Mouse (Mus musculus) heart, postnatal 36 days (tissue): ENCODE results near the gene Slc35e3. TPM values are rescaled to one million over a fixed set of nuclear protein-coding genes. Genes with fewer than 3 reads are reported as not detected.

Experiments used
- DNase-seq, 2 experiments: peaks; one replicate each; pipeline ENCODE4 v3.0.0; 2021 to 2022
- intact Hi-C: fragments of 180-260 bp; cut with DNase I; formaldehyde crosslinking; loops from one replicate; pipeline ENCODE4 v1.15.1; 2025
- total RNA-seq, 2 experiments: library from RNA; stranded (reverse); gene quantifications; 2 replicates each; pipeline ENCODE4 v1.2.3; 2021

Slc35e3 gene
- total RNA-seq: 1 to 10 TPM; 6.4 to 8.8 TPM

DNA sequence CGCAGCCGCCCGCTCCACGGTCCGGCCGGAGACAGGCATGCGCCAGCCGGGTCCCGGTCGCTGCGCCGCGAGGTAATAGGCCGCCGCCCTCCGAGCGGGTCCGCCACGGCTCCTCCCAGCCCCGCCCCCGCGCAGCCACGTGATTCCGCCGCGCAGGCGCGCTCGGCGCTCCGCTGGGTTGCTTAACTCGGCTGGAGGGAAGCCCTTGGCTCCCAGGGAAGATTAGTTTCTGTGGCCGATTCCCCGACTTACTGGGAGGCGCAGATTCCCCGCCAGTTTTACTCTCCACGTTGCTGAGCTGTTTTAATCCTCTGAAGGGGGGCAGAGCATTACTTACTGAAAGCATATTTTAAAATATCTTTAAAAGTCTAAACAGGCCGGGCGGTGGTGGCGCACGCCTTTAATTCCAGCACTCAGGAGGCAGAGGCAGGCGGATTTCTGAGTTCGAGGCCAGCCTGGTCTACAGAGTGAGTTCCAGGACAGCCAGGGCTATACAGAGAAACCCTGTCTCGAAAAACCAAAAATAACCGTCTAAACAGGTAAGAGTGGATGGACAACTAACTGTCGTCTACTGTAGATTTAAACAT, at the start of gene Slc35e3:
TSS of gene Slc35e3 (minus strand) at position 69 of the 587 bp plus-strand sequence.
- intact Hi-C loops: loop anchor here (5.0 kb wide), 1 partner anchor 361 kb away; no protein-coding TSS in a partner anchor

DNA sequence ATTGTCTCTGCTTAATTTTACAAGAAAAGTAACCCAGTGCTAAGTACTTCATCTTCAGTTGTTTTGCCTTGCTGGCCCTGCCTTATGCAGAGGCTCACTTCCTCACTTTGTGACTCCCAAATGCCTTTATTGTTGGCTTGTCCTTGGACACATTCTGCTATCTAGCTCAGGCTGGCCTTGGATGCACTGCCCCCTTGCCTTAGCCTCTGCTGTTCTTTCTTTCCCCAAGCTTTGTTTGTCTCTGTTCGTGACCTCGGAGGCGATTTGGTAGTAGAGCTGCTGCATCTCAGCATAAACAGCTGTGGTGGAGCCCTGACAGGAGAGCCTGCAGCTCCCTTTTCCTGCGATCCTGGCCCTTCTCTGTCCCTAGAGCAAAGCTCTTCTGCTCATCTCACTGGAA, 49.0 kb upstream of the Slc35e3 start:
- intact Hi-C loops: no loop called here
- DNase-seq: no peak

More for the DNA sequence above, at the start of gene Slc35e3:
- peak; percentile 99 for DNase-seq

DNA sequence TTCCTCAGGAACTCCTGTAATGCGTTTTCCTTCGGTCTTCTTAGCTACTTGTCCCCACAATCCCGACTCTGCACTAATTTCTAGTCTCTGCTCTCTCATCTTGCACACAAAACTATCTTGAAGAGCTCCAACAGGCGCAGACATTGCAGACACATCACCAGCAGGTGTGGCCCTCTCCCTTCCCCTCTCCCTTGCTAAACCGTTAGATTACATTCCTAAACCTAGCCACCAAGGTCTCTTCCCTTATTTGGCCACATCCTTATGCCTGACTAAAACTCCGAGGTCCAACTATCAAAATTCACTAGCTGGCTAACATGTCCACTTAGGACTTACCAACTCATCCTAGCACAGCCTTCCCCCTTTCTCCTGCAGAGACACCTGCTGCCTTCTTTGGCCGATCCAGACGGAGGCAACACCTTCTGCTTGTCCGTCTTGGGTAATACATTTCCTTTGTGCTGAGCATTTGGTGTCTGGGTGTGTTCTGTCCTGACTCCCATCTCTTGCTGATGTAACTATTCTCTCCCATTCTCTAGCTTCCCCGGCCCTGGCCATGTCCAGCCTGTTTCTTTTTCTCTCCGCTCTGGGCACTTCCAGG, 47.4 kb upstream of the Slc35e3 start:
- DNase-seq: no peak
- intact Hi-C loops: loop anchor here (2.0 to 5.0 kb wide), 4 partner anchors 51 to 317 kb away; no protein-coding TSS in a partner anchor

DNA sequence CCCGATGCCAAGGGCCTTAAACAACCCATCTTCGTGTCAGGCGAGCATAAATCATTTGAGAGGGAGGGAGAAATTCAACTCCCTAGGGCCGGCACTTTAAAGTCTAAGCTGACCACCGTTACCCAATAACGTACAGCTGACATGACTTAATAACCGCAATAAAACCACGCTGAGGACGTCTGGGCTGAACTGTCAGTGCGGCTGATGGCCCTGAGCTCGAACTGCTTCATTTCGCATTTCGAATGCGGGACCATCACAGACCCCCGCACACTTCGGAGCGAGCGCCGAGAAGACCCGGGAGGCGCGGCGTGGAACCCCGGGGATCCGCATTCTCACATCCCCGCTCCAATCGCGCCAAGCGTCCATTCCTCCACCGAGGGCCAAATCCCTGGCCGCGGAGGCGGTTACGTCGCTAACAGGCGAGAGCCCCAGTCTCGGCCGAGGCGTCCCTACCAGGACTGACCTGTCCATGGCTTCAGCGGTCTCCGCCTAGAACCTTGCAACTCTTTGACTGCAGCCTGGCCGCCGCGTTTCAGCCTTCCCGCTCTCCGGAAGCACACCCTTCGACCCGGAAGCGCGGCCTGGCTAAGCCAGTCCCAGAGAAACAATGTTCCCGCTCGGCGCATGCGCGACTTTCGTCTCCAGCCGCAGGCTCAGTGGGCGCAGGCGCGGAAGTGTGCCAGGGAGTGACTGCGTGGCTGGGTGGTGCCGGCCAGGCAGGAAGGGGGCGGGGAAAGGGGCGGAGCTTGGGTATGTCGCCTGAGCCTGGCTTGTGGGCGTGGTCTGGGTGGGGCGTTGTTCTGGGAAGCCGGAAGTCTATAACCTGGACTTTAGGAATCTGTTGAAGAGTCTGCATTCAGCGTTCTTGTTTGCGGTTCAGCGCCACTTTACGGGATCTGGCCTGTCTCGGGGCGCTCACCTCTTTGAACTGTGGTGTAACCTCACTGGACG, 46.3 kb upstream of the Slc35e3 start, which contains the start of gene Nup107:
TSS of gene Nup107 (minus strand) at position 565 of the 951 bp plus-strand sequence.
- intact Hi-C loops: loop anchor here (2.0 to 5.0 kb wide), 4 partner anchors 52 to 318 kb away; no protein-coding TSS in a partner anchor
- DNase-seq: peak; percentile 100

DNA sequence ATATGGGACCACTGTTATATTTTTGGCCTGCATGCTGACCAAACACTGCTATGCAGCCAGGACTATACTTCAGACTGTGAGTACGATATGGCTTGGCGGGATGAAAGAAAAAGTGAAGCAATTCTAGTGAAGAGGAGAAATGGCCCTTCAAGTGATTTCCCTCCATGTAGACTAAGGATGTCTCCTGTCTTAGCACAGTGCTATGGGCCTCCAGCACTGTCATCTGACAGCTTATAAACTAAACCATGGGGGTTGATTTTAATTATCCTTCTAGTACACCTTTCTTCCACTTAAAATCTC, 45.0 kb upstream of the Slc35e3 start:
- intact Hi-C loops: loop anchor here (5.0 kb wide), 1 partner anchor 261 kb away; no protein-coding TSS in a partner anchor
- DNase-seq: no peak

DNA sequence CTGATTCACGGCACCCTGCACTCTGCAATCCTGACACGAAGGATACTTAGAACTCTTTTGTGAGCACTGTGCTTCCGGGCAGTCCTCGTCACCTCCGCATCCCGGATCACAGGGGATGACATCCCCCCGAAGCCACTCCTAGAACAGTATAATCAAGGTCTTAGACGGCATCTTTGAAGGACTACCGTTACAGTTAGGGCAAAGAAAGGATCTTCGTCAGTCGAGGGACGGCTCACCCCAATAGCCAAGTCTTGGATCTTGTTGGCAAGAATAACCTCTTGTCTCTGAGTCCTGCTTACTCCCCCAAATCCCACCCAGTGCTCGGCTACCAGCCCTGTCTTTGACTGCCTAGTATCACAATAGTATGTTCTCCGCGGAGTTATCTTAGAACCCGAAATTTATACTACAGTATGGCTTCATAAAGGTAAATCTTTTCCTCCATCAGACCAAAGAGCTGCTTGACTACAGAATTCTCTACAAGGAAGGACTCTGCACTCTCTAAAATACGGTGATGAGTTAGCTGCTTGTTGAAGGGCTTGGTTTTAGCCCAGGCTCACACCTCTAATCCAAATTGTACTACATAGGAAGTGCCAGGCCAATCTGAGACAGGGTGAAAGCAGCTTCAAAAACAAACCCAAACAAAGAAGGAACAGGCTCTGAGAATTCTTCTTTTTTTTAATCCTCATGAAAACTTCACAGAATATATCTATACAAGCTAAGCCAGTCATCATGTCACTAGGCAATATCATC, 44.4 kb upstream of the Slc35e3 start:
- intact Hi-C loops: loop anchor here (5.0 kb wide), 1 partner anchor 262 kb away; no protein-coding TSS in a partner anchor
- no peak for DNase-seq

DNA sequence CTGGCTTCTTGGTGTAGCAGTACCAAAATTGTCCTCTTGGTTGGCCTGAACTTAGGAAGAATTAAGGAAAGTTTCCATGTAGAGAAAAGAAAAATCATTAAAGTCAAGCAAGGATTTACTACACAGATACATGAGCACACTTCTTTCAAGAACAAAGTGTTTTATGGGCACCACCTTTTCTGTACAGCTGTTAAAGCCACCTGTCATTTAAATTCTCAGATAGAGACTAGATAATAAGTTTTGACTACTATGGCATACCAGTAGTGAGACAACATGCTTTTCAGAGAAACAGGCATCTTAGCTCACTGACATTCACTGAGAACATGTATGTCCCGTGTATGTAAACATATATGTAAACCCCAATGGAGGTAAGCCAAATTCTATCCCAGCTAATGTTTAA, 43.8 kb upstream of the Slc35e3 start:
- intact Hi-C loops: loop anchor here (5.0 kb wide), 1 partner anchor 262 kb away; no protein-coding TSS in a partner anchor

DNA sequence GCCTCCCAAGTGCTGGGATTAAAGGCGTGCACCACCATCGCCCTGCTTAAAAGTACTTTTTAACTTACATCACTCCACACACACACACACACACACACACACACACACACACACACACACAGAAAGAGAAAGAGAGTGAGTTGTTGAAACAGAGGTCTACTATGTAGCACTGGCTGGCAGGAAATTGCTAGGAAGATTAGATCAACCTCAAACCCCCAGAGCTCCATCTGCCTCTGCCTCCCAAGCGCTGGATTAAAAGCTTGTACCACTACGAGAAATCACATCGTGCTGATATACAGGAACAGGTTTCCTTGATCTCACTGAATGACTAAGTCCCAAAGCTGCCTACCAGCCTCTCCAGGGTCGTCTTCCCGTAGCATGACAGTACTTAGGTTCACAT, 38.5 kb upstream of the Slc35e3 start:
- DNase-seq: no peak
- intact Hi-C loops: no loop called here

More for the DNA sequence above, 43.8 kb upstream of the Slc35e3 start:
- no peak for DNase-seq

DNA sequence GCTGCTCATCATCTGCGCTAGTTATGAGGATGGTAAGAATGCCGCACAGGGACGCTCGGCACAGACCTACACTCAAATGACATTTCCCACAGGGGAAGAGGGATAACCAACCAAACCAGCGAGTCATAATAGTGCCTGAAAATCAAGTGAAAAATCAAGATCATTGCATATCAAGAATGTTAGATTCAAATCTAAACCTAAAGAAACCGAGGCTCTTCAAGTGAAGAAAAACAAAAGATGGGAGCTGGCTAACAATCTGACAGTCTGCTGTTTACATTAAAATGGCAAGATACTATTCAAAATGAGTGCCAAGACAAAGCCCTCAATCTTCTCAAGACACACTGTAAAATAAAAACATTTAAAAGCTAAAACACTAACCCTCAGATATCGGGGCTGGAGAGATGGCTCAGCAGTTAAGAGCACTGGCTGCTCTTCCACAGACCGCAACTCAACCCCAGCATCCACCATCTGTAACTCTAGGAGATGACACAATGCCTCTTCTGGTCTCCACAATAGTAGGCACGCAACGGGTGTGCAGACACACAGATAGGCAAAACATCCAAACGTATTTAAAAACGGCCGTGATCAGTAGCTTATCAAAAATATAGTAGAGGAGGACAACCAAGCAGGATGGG, 37.7 kb upstream of the Slc35e3 start:
- no peak for DNase-seq
- intact Hi-C loops: no loop called here

DNA sequence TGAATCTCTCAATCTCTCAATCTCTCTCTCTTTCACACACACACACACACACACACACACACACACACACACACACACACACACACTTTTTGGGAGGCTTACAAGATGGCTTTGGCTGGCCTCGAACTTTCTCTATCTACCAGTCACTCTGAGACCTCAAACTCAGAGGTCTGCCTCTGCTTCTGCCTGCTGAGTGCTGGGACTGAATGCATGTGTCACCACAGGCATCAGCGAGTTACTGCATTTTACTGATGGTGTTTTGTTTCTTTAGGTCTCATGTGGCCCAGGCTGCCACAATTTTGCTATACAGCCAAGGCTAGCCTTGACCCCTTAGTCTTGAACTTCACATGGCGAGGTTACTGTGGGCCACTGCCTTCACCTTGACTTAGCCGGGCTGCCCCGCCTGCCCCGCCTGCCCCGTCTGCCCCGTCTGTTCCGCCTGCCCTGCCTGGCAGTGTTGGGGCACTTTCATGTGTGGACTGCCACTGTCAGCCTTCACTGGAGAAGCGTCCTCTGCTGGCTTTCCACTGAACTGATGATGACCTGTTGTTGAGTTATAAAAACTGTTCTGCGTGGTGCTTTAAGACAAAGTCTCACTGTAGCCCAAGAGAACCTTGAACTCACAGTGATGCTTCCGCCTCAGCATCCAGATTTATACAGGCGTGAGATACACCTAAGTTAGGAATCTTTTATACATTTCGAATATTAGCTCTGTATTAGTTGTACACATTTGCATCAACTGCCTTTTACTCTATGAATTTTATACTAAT, 36.5 kb upstream of the Slc35e3 start:
- intact Hi-C loops: no loop called here

DNA sequence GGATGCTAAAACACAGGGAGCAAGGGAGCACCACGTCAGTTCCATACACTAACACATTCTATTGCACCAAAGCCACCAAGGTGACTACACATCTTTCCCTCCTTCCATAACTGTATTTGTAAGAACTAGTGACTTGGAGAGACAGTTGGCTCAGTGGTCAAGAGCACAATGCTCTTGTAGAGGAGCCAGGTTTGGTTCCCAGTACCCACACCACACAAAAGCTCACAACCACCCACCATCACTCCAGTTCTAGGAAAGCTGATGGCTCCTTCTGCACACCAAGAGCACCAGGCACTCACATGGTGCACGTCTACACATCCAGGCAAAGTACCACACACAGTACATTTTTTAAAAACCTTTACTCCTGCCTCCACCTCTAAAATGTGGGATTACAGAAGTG, 35.9 kb upstream of the Slc35e3 start:
- no peak for DNase-seq
- intact Hi-C loops: no loop called here

More for the DNA sequence above, 36.5 kb upstream of the Slc35e3 start:
- no peak for DNase-seq

DNA sequence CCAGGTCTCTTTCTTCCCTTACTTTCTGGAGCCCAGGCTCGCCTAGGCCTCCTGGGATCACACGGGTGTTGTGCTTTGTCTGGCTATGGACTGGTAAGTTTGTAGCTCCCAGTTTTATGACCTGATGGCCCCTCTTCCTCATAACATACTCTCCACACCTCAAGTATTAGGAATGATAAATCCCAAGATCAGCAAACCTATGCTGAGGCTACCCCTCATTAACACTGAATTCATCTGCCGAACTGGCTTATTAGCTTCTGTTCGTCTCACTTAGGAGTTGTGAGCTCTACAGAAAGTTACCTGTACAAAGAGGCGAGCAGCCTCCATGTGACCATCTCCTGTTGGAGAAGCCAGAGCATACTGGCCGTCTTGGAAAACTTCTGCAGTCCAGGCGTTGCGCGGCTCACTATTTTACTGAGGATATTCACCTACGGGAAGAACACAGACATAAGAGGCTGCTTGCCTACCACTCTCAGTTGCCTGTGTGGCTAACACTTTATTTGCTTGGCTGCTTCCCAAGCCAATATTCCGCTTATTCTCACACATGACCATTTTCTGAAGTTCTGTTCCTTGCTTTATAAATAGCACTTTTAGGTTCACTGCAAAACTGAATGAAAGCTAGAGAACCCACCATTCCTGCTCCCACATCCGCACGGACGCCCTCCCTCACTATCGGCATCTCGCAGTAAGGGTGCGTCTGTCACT, 35.0 kb upstream of the Slc35e3 start:
- intact Hi-C loops: no loop called here
- no peak for DNase-seq

DNA sequence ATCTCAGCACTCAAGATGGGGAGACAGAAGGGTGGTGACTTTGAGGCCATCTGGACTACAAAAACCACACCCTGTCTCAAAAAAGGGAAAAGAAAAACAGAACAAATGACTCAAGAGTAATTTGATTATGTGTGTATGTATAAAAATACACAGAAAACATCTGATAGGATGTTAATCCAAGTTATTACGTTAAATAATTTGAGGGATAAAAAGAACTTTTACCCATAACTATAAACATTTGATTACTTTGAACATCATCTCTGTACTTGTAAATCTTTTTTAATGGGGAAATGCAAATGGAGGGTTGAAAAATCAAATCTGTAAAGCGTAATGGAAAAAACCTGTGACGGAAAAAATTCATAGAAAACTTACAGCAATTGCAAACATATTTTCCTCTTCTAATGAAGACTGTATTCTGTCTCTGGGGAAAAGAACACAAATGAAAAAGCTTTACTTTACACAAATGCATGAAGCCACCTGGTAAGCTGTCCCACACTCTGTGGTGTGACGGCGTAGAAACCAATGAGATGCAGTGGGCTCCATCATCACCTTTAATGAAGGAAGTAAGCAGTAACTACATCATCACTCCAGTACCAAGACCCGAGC, 34.2 kb upstream of the Slc35e3 start:
- intact Hi-C loops: no loop called here
- DNase-seq: no peak

DNA sequence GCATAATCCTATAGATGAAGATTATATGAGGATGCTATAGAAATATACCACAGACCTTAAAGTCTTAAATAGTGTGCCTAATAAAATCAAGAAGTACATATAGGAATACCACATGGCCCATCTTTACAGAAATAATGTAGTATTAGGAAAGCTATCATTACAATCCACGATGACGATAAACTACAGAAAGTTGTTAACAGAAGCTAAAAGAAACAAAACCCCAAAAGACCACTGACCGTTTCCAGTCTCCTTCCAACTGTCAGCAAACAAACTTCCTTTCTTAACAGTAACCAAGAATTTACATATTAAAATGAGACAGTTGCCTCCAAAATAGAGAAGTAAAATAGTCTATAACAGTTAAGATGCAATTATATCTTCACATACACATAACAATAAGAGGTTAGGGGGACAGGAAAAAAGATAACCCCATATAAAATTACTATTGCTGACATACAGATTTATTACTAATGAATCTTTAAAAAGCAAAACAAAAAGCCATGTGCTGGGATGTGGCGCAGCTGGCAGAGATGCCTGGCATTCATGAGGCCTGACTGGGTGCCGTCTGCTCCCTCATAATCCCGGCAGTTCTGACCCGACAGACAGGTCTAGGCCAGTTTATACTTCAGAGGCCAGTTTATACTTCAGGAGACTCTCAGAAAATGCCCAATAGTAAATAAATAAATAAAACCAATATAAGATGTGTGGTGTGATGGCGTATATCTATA, 33.6 kb upstream of the Slc35e3 start:
- DNase-seq: no peak
- intact Hi-C loops: no loop called here

DNA sequence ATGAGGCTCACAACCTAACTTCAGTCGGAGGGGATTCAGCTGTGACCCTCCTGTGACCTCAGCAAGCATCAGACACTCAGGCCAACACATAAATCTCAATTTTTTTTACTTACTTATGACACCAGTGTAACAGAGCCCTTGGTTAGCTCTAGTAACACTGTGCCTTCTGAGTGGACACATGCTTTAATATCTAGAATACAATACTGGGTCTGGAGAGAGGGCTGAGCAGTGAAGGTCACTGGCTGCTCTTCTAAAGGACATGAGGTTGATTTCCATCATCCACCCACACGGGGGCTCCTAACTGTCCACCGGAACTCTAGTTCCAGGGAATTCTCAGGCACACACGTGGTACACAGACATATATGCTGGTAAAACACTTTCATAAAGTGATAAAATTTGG, 32.8 kb upstream of the Slc35e3 start:
- intact Hi-C loops: no loop called here
- no peak for DNase-seq

DNA sequence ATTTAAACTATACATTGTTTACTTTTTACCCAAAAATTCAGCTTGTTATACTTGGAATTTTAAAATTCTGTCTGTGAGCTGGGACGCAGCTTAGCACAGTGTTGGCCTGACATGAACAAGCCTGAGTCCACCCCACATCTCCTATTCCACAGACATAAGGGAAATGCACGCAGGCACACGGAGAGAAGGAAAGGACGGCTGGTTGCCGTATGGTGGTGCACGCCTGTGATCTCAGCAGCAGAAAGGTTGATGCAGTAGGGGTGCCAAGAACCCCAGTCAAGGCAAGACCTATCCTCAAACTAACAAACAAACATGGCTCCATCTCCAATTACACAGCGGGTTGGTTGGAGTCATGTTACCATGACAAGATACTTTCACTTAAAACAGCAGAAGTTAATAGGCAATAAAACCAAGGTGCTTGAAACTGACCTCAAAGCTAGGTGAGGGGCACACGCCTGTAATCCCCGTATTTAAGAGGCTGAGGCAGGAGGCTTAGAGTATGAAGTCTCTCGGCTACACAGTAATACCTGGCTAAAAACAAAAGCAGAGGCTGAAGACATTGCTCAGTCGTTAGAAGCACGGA, 32.3 kb upstream of the Slc35e3 start:
- DNase-seq: no peak
- intact Hi-C loops: no loop called here
